Mouse (Mus musculus) cerebellum, adult 2 months (tissue): ENCODE data around the gene Ptprq.

Experiments
- CTCF ChIP-seq: fragments of 200-500 bp; IDR thresholded peaks from 2 replicates; pipeline ENCODE4 v1.5.1; 2011; ENCODE audit warnings: low read depth, mild to moderate bottlenecking, control low read depth, low read length, moderate library complexity, borderline replicate concordance; ENCODE audit not compliant: insufficient read depth
- POLR2A ChIP-seq: fragments of 200-500 bp; IDR thresholded peaks from 2 replicates; pipeline ENCODE4 v1.6.1; 2011; ENCODE audit warnings: low read length, control low read depth, borderline replicate concordance; ENCODE audit not compliant: insufficient read depth

GRCm38 (mm10) chr10:107704443-107704842 lies 15.4 kb downstream of the Ptprq start:
- TF ChIP-seq CTCF: no peak
- TF ChIP-seq POLR2A: no peak
